Mouse (Mus musculus) forebrain, embryonic 14.5 days (tissue): ENCODE results near the gene Hltf. TPM values are rescaled to one million over a fixed set of nuclear protein-coding genes. Genes with fewer than 3 reads are reported as not detected.
"Not testable (repeated sequence)": the region's sequence is repeated elsewhere in the genome, so short reads cannot be mapped to it uniquely, and the experiment has no call there.

ENCODE experiments used
- ATAC-seq: fragments of 200-750 bp; cut with Nextera tagmentation; 2 replicates; pipeline ENCODE4 v1.8.0; 2017; ENCODE audit warnings: mild to moderate bottlenecking, moderate library complexity
- DNase-seq: peaks from one replicate; pipeline ENCODE4 v3.0.0-alpha.2; 2015; ENCODE audit warnings: low spot score
- H3K27ac ChIP-seq: fragments of 300-500 bp; sonication (generic); 2 replicates; pipeline ENCODE4 v1.5.1; 2014; ENCODE audit warnings: low read depth, mild to moderate bottlenecking, control low read depth, low read length, moderate library complexity
- H3K27me3 ChIP-seq: fragments of 300-500 bp; sonication (generic); replicated peaks from 2 replicates; pipeline ENCODE4 v1.6.1; 2014; ENCODE audit warnings: low read length, control low read depth, mixed read lengths; ENCODE audit not compliant: control insufficient read depth, insufficient read depth
- H3K36me3 ChIP-seq: fragments of 300-500 bp; sonication (generic); 2 replicates; pipeline ENCODE4 v1.6.1; 2014; ENCODE audit warnings: low read length, control low read depth; ENCODE audit not compliant: control insufficient read depth, insufficient read depth
- H3K4me1 ChIP-seq: fragments of 300-500 bp; sonication (generic); 2 replicates; pipeline ENCODE4 v1.6.1; 2014; ENCODE audit warnings: antibody characterized with exemption, low read length, control low read depth; ENCODE audit not compliant: control insufficient read depth, insufficient read depth
- H3K4me2 ChIP-seq: fragments of 300-500 bp; sonication (generic); 2 replicates; pipeline ENCODE4 v1.6.1; 2014; ENCODE audit warnings: mild to moderate bottlenecking, control low read depth, low read length
- H3K4me3 ChIP-seq: fragments of 300-500 bp; sonication (generic); 2 replicates; pipeline ENCODE4 v1.5.1; 2014; ENCODE audit warnings: low read depth, low read length, control low read depth
- H3K9ac ChIP-seq: fragments of 300-500 bp; sonication (generic); 2 replicates; pipeline ENCODE4 v1.6.1; 2014; ENCODE audit warnings: mild to moderate bottlenecking, low read length, control low read depth, moderate library complexity
- H3K9me3 ChIP-seq: fragments of 300-500 bp; sonication (generic); replicated peaks from 2 replicates; pipeline ENCODE4 v1.6.1; 2016; ENCODE audit warnings: low read length, control low read depth, mixed read lengths; ENCODE audit not compliant: control insufficient read depth
- WGBS: fragments of 180-500 bp; shearing (Covaris S2); extraction: QIAGEN DNeasy Blood & Tissue Kit; methylation state at CpG from one replicate; pipeline ENCODE4 v1.1.7; 2014; 5-methylcytosine and 5-hydroxymethylcytosine counted together
- polyA plus RNA-seq: library from polyadenylated mRNA; unstranded; fragments of >200 nt; fragmentation: Nextera tagmentation; extraction: Ambion mirVana; gene quantifications from 2 replicates; pipeline ENCODE4 v1.2.1, GENCODE M21; 2014

Hltf gene
- polyA plus RNA-seq, 1 experiment from 2014 or later = 27.6 TPM

DNA sequence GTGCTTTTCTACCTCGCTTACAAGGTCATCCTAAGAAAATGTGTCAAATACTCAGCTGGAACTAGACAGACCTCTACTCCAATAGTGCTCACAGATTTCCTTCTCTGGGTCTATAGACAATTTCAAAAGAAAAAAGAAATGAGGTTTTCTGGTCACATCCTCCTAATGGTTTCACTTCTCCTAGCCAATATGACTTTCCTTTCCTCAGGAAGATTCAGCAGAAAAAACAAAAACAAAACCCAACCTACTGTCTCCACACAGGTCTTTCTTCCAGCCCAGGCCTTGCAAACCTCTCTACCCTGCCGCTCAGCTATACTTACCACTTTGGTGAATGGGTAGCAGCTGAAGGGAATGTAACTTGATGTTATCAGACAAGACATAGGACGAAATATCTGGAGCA lies 29.0 kb upstream of the Hltf start:
- peaks cover 19% of the 10 kb centered on the region for H3K36me3 ChIP-seq
- no peak overlapping the region for H3K4me3 ChIP-seq
- 94% methylated on average over 3 of the region's 3 CpGs for WGBS

DNA sequence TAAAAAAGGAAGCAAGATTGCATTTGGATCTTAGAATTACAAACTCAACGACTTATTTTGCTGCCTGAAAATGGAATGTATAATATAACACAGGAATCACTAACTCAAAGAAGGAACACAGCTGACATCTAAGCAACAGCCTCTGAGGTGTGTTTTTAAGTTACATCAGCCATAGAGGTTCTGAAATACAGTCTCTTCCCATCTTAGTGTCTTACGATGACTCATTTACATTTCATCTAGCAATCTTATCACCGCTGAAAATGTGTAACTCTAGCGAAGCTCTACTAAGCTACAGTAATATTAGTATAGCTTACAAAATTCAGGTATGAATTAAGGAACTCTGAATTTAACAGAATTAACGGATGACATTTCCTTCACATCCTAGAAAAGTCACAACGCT lies 26.8 kb upstream of the Hltf start:
- no peak overlapping the region for H3K9ac ChIP-seq
- 95% methylated on average over 6 of the region's 6 CpGs for WGBS
- no peaks in the 10 kb centered on the region; the same call in none of the 2 replicates for H3K36me3 ChIP-seq
- H3K4me2 ChIP-seq = no peak overlapping the region
- H3K4me3 ChIP-seq = no peak overlapping the region
- no peaks in the 10 kb centered on the region for H3K9me3 ChIP-seq
- H3K27me3 ChIP-seq = no peaks in the 10 kb centered on the region
- H3K27ac ChIP-seq = no peak overlapping the region
- H3K4me1 ChIP-seq = peaks cover 10% of the 10 kb centered on the region; the same call in 1 of the 2 replicates
- no peak for DNase-seq
- ATAC-seq = no peak

More for the DNA sequence above, 29.0 kb upstream of the Hltf start:
- H3K4me1 ChIP-seq = 0 out of 2 replicates have a peak, but pooled peaks cover under 1% of the 10 kb centered on the region
- H3K9me3 ChIP-seq = no peaks in the 10 kb centered on the region
- no peaks in the 10 kb centered on the region for H3K27me3 ChIP-seq
- DNase-seq (no peak), ATAC-seq (no peak)
- no peak overlapping the region for H3K9ac ChIP-seq
- H3K27ac ChIP-seq = no peak overlapping the region
- no peak overlapping the region for H3K4me2 ChIP-seq

DNA sequence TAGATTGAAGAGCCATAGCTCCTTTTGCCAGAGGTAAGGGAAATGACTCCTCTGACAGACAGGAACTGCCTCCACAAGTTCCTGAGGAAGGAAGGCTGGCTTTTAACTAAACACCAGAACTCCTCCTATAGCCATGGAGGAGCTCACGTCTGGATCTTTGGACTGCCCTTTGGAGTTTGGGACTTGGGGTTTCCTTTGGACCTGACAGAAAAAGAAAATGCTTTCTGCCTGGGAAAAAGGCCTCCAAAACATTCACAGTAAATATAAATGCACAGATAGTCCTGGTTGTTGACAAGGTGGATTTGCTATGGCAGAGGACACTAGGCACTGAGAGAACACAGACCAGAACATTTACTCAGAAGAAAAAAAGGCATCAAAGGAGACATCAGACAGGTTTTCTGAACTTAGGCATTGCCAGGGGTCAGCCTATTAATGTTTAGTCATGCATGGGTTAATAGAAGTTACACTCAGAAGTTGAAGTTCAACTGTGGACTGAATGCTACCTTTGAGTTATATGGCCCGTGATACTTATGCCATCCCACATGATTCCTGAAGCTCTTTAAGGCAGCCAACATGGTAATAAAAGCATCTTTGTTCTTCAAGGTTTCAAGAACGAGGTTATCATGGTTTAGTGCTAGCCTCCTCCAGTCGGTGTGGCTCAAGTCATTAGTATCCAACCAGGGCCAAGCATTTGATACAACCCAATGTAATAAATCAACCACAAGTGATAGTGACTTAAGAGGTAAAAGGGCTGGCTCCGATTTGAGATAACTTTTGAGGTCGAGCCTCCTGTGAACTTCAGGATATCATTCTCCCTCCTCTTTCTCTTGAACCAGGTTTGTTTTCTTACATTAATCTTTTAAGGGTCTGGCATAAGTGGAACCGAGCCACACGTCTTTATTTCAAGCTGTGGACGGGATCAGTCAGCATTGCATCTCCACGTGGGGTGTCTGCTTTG lies 23.6 kb upstream of the Hltf start:
- Histone ChIP-seq H3K4me2 (peak overlapping the region; percentile 80), H3K4me3 (peak overlapping the region; percentile 69), H3K9me3 (no peaks in the 10 kb centered on the region), H3K9ac (peak overlapping the region; percentile 72), H3K4me1 (peaks cover 10% of the 10 kb centered on the region; the same call in 1 of the 2 replicates), H3K27me3 (no peaks in the 10 kb centered on the region), H3K36me3 (no peaks in the 10 kb centered on the region), H3K27ac (no peak overlapping the region)
- no peak for ATAC-seq
- no peak for DNase-seq
- WGBS = 20% methylated on average over 10 of the region's 10 CpGs

DNA sequence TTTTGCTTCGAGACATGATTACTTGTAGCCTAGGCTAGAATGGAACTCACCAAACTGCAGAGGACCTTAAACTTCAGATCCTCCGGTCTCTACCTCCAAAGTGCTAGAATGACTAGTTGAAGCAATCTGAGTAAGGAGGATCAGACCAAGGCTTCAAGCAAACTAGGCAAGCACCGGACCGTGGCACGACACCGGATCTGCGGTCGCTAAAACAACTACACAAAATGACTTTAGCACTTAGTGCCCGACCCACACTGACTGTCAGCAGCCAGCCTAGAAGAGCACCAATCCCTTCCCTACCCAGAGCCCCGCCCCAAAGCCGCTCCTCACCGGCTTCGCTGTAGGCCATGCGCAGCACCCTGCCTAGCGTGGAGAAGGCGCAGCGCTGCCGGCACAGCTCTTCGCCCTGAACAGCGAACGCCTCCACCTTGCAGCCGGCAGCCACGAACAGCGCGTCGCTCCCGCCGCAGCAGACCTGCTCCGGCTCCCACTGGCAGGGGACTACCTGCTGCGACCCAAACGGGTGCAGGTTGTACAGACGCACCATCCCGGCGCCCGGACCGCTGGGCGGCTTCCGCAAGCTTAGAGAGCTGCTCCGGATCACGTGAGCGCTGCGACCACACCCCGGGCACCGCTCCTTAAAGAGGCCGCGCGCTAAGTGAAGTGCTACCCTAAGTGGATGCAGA lies 22.7 kb upstream of the Hltf start, which contains the start of gene Hps3:
Gene Hps3, minus strand, starts transcription at position 597 of the 686 bp plus-strand sequence.
- no peaks in the 10 kb centered on the region for H3K36me3 ChIP-seq
- H3K4me2 ChIP-seq = peak within 1 kb of the TSS; percentile 80
- H3K4me1 ChIP-seq = peaks cover 10% of the 10 kb centered on the region; the same call in 1 of the 2 replicates
- no peaks in the 10 kb centered on the region for H3K27me3 ChIP-seq
- peak; percentile 99 for ATAC-seq
- peak; percentile 92 for DNase-seq
- WGBS = under 1% methylated on average over 47 of the region's 47 CpGs
- peak within 1 kb of the TSS; percentile 69 for H3K4me3 ChIP-seq
- H3K9ac ChIP-seq = peak within 1 kb of the TSS; percentile 72
- no peak within 1 kb of the TSS for H3K27ac ChIP-seq
- H3K9me3 ChIP-seq = no peaks in the 10 kb centered on the region

DNA sequence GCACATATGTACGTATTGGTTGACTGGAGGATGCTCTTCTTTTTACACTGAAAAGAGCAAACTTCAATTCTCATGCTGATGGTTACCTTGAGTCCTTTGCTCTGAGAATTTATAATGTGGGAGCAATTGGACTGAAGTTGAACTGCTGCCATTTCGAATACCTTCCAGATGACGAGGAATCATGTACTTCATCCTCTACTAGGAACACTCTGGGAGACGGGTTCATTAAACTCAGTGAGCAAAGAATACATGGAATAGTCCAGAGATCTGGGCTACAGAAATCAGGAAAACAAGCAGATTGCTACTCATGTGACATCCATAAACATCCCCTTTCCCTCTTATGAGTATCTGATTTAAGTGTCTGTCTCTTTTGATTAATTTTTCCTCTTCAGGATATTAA lies 21.5 kb upstream of the Hltf start:
- Histone ChIP-seq H3K4me3 (no peak overlapping the region), H3K9ac (no peak overlapping the region), H3K27me3 (no peaks in the 10 kb centered on the region), H3K9me3 (no peaks in the 10 kb centered on the region), H3K4me2 (no peak overlapping the region), H3K4me1 (peaks cover 10% of the 10 kb centered on the region; the same call in 1 of the 2 replicates), H3K36me3 (no peaks in the 10 kb centered on the region), H3K27ac (no peak overlapping the region)
- WGBS = 76% methylated on average over 4 of the region's 4 CpGs
- ATAC-seq (no peak), DNase-seq (no peak)

DNA sequence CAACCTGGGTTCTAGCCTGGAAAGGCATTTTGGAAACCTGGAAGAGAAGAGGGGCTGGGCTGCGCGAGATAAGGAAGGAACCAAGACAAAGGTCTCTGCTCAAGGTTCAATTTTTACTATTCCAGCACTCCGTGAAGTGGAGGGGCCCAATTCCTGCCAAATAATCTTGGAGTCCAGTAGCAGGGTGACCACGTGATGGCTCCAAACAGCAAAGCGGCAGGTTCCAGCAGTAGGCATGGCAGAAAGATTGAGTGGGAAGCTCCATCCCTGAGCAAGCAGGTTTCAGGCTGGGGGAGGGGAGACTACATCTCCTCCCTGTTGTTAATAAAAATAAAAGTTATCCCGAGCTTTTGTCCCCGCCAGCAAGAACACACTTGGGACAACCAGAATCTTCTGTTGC lies 16.1 kb upstream of the Hltf start:
- not testable (repeated sequence) for DNase-seq, H3K27ac ChIP-seq, H3K9ac ChIP-seq, H3K27me3 ChIP-seq, H3K4me1 ChIP-seq, H3K9me3 ChIP-seq, H3K4me3 ChIP-seq, H3K4me2 ChIP-seq, H3K36me3 ChIP-seq, ATAC-seq
- WGBS = 97% methylated on average over 6 of the region's 7 CpGs

DNA sequence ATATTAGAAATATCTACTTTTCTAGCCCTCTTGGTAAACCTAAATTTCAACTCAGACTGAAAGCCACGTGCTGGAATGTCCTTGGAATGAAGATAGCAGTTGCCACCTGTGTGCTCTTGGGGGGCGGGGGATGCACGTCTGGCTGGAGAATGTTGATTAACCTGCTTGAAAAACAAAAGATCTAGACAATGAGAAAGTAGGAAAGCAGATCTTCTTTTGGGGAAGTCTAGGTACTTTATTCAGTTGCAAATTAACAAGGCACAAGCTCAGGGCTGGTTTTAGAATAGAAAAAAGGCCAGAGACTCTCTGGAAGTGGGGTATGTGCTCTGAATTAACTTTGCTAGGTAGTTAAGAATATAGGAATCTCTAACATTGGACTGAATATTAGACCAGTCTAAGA lies 12.9 kb upstream of the Hltf start:
- H3K4me1 ChIP-seq, DNase-seq, ATAC-seq, H3K27ac ChIP-seq, H3K4me3 ChIP-seq, H3K9ac ChIP-seq, H3K36me3 ChIP-seq, H3K27me3 ChIP-seq, H3K9me3 ChIP-seq, H3K4me2 ChIP-seq: not testable (repeated sequence)
- 56% methylated on average over 3 of the region's 3 CpGs for WGBS

DNA sequence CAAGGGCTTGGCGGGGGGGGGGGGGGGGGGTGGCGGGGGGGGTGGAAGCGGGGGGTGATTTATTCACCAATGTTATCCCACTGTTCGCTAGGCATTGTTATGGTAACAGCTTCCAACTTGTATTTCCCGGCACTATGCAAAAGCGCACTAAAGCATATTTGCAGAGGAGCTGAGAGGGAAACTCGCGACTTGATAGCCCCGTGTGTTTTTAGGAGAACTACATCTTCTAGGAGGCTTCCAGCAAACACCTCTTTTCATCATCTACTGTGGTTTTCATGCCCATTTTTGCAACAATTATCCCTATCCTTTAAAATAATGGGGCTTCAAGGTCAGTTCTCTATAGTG lies 558 bp downstream of the Hltf start:
- Histone ChIP-seq H3K36me3 (0 out of 2 replicates have a peak, but pooled peaks cover 10% of the 10 kb centered on the region), H3K9me3 (no peaks in the 10 kb centered on the region), H3K9ac (peak overlapping the region; percentile 78), H3K4me2 (peak overlapping the region; percentile 47), H3K4me3 (peak overlapping the region; percentile 70), H3K27me3 (no peaks in the 10 kb centered on the region), H3K4me1 (no peaks in the 10 kb centered on the region), H3K27ac (peak overlapping the region; percentile 72; the same call in 1 of the 2 replicates)
- 0% methylated on average over 6 of the region's 9 CpGs for WGBS
- DNase-seq (peak; percentile 51), ATAC-seq (peak; percentile 38; the same call in 1 of the 2 replicates)
